Mouse (Mus musculus) hindbrain, embryonic 13.5 days (tissue): ENCODE results near the gene Rtn4rl2. TPM values are rescaled to one million over a fixed set of nuclear protein-coding genes. Genes with fewer than 3 reads are reported as not detected.

Experiments used
- ATAC-seq: fragments of 200-750 bp; cut with Nextera tagmentation; 2 replicates; pipeline ENCODE4 v1.8.0; 2017; ENCODE audit warnings: moderate TSS enrichment; ENCODE audit not compliant: low FRiP score
- H3K27ac ChIP-seq: fragments of 300-500 bp; sonication (generic); 2 replicates; pipeline ENCODE4 v1.5.1; 2015; ENCODE audit warnings: inconsistent platforms, mild to moderate bottlenecking, moderate library complexity
- H3K27me3 ChIP-seq: fragments of 300-500 bp; sonication (generic); 2 replicates; pipeline ENCODE4 v1.6.1; 2015; ENCODE audit warnings: mild to moderate bottlenecking, inconsistent platforms
- H3K36me3 ChIP-seq: fragments of 300-500 bp; sonication (generic); 2 replicates; pipeline ENCODE4 v1.6.1; 2015; ENCODE audit warnings: mild to moderate bottlenecking, inconsistent platforms
- H3K4me1 ChIP-seq: fragments of 300-500 bp; sonication (generic); replicated peaks from 2 replicates; pipeline ENCODE4 v1.6.1; 2015; ENCODE audit warnings: inconsistent platforms
- H3K4me2 ChIP-seq: fragments of 300-500 bp; sonication (generic); 2 replicates; pipeline ENCODE4 v1.6.1; 2015; ENCODE audit warnings: inconsistent platforms, mild to moderate bottlenecking, moderate library complexity
- H3K4me3 ChIP-seq: fragments of 300-500 bp; sonication (generic); 2 replicates; pipeline ENCODE4 v1.5.1; 2015; ENCODE audit warnings: mild to moderate bottlenecking, inconsistent platforms
- H3K9ac ChIP-seq: fragments of 300-500 bp; sonication (generic); 2 replicates; pipeline ENCODE4 v1.6.1; 2015; ENCODE audit warnings: mild to moderate bottlenecking, inconsistent platforms
- H3K9me3 ChIP-seq: fragments of 300-500 bp; sonication (generic); 2 replicates; pipeline ENCODE4 v1.6.1; 2016; ENCODE audit warnings: inconsistent platforms
- WGBS: fragments of 180-500 bp; shearing (Covaris S2); methylation state at CpG from one replicate; pipeline ENCODE4 v1.1.7; 2015; 5-methylcytosine and 5-hydroxymethylcytosine counted together
- polyA plus RNA-seq: library from polyadenylated mRNA; unstranded; fragments of >200 nt; fragmentation: Nextera tagmentation; extraction: Ambion mirVana; gene quantifications from 2 replicates; pipeline ENCODE4 v1.2.1, GENCODE M21; 2015

The Rtn4rl2 gene
- polyA plus RNA-seq, 1 experiment from 2014 or later: 2.0 TPM

GRCm38 (mm10) chr2:84883084-84883483, 3.4 kb downstream of the Rtn4rl2 start:
- Histone ChIP-seq H3K4me3 (peak overlapping the region; percentile 8), H3K36me3 (no peaks in the 10 kb centered on the region), H3K27ac (no peak overlapping the region), H3K27me3 (peaks cover 83% of the 10 kb centered on the region), H3K9me3 (no peaks in the 10 kb centered on the region), H3K9ac (0 out of 2 replicates have a peak overlapping the region, but pooled peaks have one; percentile 55), H3K4me2 (peak overlapping the region; percentile 47), H3K4me1 (peaks cover 48% of the 10 kb centered on the region)
- ATAC-seq: no peak
- WGBS: 8% methylated on average over 6 of the region's 6 CpGs

- H3K27ac ChIP-seq: no peak overlapping the region
- WGBS: 11% methylated on average over 23 of the region's 23 CpGs
- ATAC-seq: no peak
- no peak overlapping the region for H3K9ac ChIP-seq
- peaks cover 80% of the 10 kb centered on the region for H3K27me3 ChIP-seq
- peaks cover 43% of the 10 kb centered on the region for H3K4me1 ChIP-seq
- H3K9me3 ChIP-seq: no peaks in the 10 kb centered on the region
- H3K36me3 ChIP-seq: no peaks in the 10 kb centered on the region
- H3K4me2 ChIP-seq: peak overlapping the region; percentile 47
- peak overlapping the region; percentile 5; the same call in 1 of the 2 replicates for H3K4me3 ChIP-seq
These were observed 3.9 kb downstream of the Rtn4rl2 start for GRCm38 (mm10) chr2:84882606-84883005.

- Histone ChIP-seq H3K9me3 (no peaks in the 10 kb centered on the region), H3K4me1 (peaks cover 24% of the 10 kb centered on the region), H3K36me3 (no peaks in the 10 kb centered on the region), H3K27me3 (peaks cover 80% of the 10 kb centered on the region), H3K9ac (no peak overlapping the region), H3K4me2 (no peak overlapping the region), H3K27ac (no peak overlapping the region), H3K4me3 (no peak overlapping the region)
- WGBS: 83% methylated on average over 8 of the region's 8 CpGs
- ATAC-seq: no peak
These were observed 5.9 kb downstream of the Rtn4rl2 start for GRCm38 (mm10) chr2:84880590-84880989.

- H3K27me3 ChIP-seq: peaks cover 80% of the 10 kb centered on the region
- WGBS: 55% methylated on average over 6 of the region's 6 CpGs
- H3K9me3 ChIP-seq: no peaks in the 10 kb centered on the region
- H3K27ac ChIP-seq: no peak overlapping the region
- H3K36me3 ChIP-seq: no peaks in the 10 kb centered on the region
- no peak overlapping the region for H3K9ac ChIP-seq
- H3K4me3 ChIP-seq: no peak overlapping the region
- peaks cover 14% of the 10 kb centered on the region for H3K4me1 ChIP-seq
- no peak overlapping the region for H3K4me2 ChIP-seq
- no peak for ATAC-seq
These were observed 10.7 kb downstream of the Rtn4rl2 start for GRCm38 (mm10) chr2:84875842-84876241.

GRCm38 (mm10) chr2:84872105-84872716, 14.3 kb downstream of the Rtn4rl2 start:
- H3K9me3 ChIP-seq: no peaks in the 10 kb centered on the region
- H3K9ac ChIP-seq: peak overlapping the region; percentile 58
- peak overlapping the region; percentile 49 for H3K4me3 ChIP-seq
- H3K4me2 ChIP-seq: peak overlapping the region; percentile 82
- peaks cover 99% of the 10 kb centered on the region for H3K27me3 ChIP-seq
- H3K27ac ChIP-seq: no peak overlapping the region
- H3K36me3 ChIP-seq: no peaks in the 10 kb centered on the region
- 2% methylated on average over 69 of the region's 78 CpGs for WGBS
- H3K4me1 ChIP-seq: peaks cover 14% of the 10 kb centered on the region
- peak; percentile 65 for ATAC-seq

- Histone ChIP-seq H3K9ac (no peak overlapping the region), H3K27ac (no peak overlapping the region), H3K4me2 (no peak overlapping the region), H3K27me3 (peaks cover 99% of the 10 kb centered on the region), H3K4me1 (peaks cover 23% of the 10 kb centered on the region), H3K36me3 (no peaks in the 10 kb centered on the region), H3K4me3 (no peak overlapping the region), H3K9me3 (no peaks in the 10 kb centered on the region)
- 74% methylated on average over 4 of the region's 4 CpGs for WGBS
- ATAC-seq: no peak
These were observed 15.8 kb downstream of the Rtn4rl2 start for GRCm38 (mm10) chr2:84870623-84871160.

- Histone ChIP-seq H3K4me1 (peaks cover 25% of the 10 kb centered on the region), H3K4me2 (no peak overlapping the region), H3K36me3 (no peaks in the 10 kb centered on the region), H3K4me3 (no peak overlapping the region), H3K27ac (no peak overlapping the region), H3K27me3 (peaks cover 92% of the 10 kb centered on the region), H3K9ac (no peak overlapping the region), H3K9me3 (no peaks in the 10 kb centered on the region)
- ATAC-seq: no peak
- 78% methylated on average over 2 of the region's 2 CpGs for WGBS
These were observed 17.5 kb downstream of the Rtn4rl2 start for GRCm38 (mm10) chr2:84868977-84869376.

GRCm38 (mm10) chr2:84868521-84868943, 18.0 kb downstream of the Rtn4rl2 start:
- Histone ChIP-seq H3K27me3 (peaks cover 87% of the 10 kb centered on the region), H3K4me3 (no peak overlapping the region)
- WGBS: 9% methylated on average over 5 of the region's 5 CpGs

GRCm38 (mm10) chr2:84865616-84866571, 20.6 kb downstream of the Rtn4rl2 start:
- Histone ChIP-seq H3K4me2 (peak overlapping the region; percentile 78), H3K27me3 (peaks cover 61% of the 10 kb centered on the region), H3K4me3 (peak overlapping the region; percentile 44), H3K9me3 (no peaks in the 10 kb centered on the region), H3K27ac (no peak overlapping the region), H3K36me3 (no peaks in the 10 kb centered on the region), H3K9ac (peak overlapping the region; percentile 72), H3K4me1 (peaks cover 11% of the 10 kb centered on the region)
- WGBS: 1% methylated on average over 45 of the region's 47 CpGs
- ATAC-seq: peak; percentile 53

More at GRCm38 (mm10) chr2:84868521-84868943, 18.0 kb downstream of the Rtn4rl2 start:
- H3K9ac ChIP-seq: no peak overlapping the region
- no peaks in the 10 kb centered on the region for H3K9me3 ChIP-seq
- no peak for ATAC-seq
- H3K36me3 ChIP-seq: no peaks in the 10 kb centered on the region
- no peak overlapping the region for H3K27ac ChIP-seq
- H3K4me1 ChIP-seq: peaks cover 25% of the 10 kb centered on the region
- H3K4me2 ChIP-seq: no peak overlapping the region

- 89% methylated on average over 3 of the region's 3 CpGs for WGBS
- Histone ChIP-seq H3K9ac (no peak overlapping the region), H3K4me2 (no peak overlapping the region), H3K36me3 (no peaks in the 10 kb centered on the region; the same call in 1 of the 2 replicates), H3K27me3 (peaks cover 24% of the 10 kb centered on the region), H3K4me3 (no peak overlapping the region), H3K4me1 (peaks cover 11% of the 10 kb centered on the region), H3K9me3 (no peaks in the 10 kb centered on the region), H3K27ac (no peak overlapping the region)
- no peak for ATAC-seq
These were observed 24.3 kb downstream of the Rtn4rl2 start for GRCm38 (mm10) chr2:84862231-84862630.

GRCm38 (mm10) chr2:84861430-84861829, 25.1 kb downstream of the Rtn4rl2 start:
- Histone ChIP-seq H3K9me3 (no peaks in the 10 kb centered on the region), H3K27ac (no peak overlapping the region), H3K4me3 (no peak overlapping the region), H3K36me3 (no peaks in the 10 kb centered on the region; the same call in 1 of the 2 replicates), H3K27me3 (peaks cover 16% of the 10 kb centered on the region), H3K4me2 (no peak overlapping the region), H3K4me1 (peaks cover 10% of the 10 kb centered on the region), H3K9ac (no peak overlapping the region)
- 89% methylated on average over 3 of the region's 3 CpGs for WGBS
- no peak for ATAC-seq
